Mouse (Mus musculus) CD4-positive naive resting alpha-beta T cell, adult 57 days (primary cell): Measurements from ENCODE around the gene Opa1. TPM values are rescaled to one million over a fixed set of nuclear protein-coding genes. Genes with fewer than 3 reads are reported as not detected.

Source experiments
- total RNA-seq: library from RNA; stranded (reverse); gene quantifications from one replicate; pipeline ENCODE4 v1.2.4, GENCODE M21; 2023

Gene Opa1
- 39.2 TPM for total RNA-seq

GRCm38 (mm10) chr16:29579167-29579786 lies at the start of gene Opa1:
Gene Opa1 (plus strand): TSS chr16:29579334.

GRCm38 (mm10) chr16:29544829-29545228 lies 34.3 kb upstream of the Opa1 start, which contains the start of gene Atp13a4:
Gene Atp13a4 (minus strand): TSS chr16:29544864.

Other genes with a start within 250 kb of the Opa1 start
- gene Atp13a5, start 200.6 kb upstream of the Opa1 start, total RNA-seq: not detected
- gene Atp13a4, start 34.5 kb upstream of the Opa1 start, total RNA-seq: not detected